Mouse (Mus musculus) kidney, postnatal 0 days (tissue): ENCODE results near the gene Kcnmb1. TPM values are rescaled to one million over a fixed set of nuclear protein-coding genes. Genes with fewer than 3 reads are reported as not detected.

ENCODE experiments used
- ATAC-seq: fragments of 200-750 bp; cut with Nextera tagmentation; replicated peaks from 2 replicates; pipeline ENCODE4 v1.8.0; 2017; ENCODE audit warnings: low read depth, moderate number of reproducible peaks, moderate TSS enrichment, moderate library complexity; ENCODE audit not compliant: low FRiP score
- DNase-seq: peaks from one replicate; pipeline ENCODE4 v3.0.0-alpha.2; 2016; ENCODE audit warnings: low spot score
- H3K27ac ChIP-seq: fragments of 300-500 bp; sonication (generic); 2 replicates; pipeline ENCODE4 v1.5.1; 2014; ENCODE audit warnings: mild to moderate bottlenecking
- H3K27me3 ChIP-seq: fragments of 300-500 bp; sonication (generic); 2 replicates; pipeline ENCODE4 v1.6.1; 2014; ENCODE audit warnings: low read length, mixed read lengths; ENCODE audit not compliant: insufficient read depth
- H3K36me3 ChIP-seq: fragments of 300-500 bp; sonication (generic); 2 replicates; pipeline ENCODE4 v1.6.1; 2014; ENCODE audit warnings: low read length, mixed read lengths; ENCODE audit not compliant: insufficient read depth
- H3K4me1 ChIP-seq: fragments of 300-500 bp; sonication (generic); replicated peaks from 2 replicates; pipeline ENCODE4 v1.6.1; 2014; ENCODE audit warnings: antibody characterized with exemption, low read length, mixed read lengths; ENCODE audit not compliant: insufficient read depth
- H3K4me2 ChIP-seq: fragments of 300-500 bp; sonication (generic); 2 replicates; pipeline ENCODE4 v1.6.1; 2014; ENCODE audit warnings: mild to moderate bottlenecking, low read length, moderate library complexity, mixed read lengths
- H3K4me3 ChIP-seq: fragments of 300-500 bp; sonication (generic); replicated peaks from 2 replicates; pipeline ENCODE4 v1.5.1; 2014; ENCODE audit warnings: low read depth, low read length
- H3K9ac ChIP-seq: fragments of 300-500 bp; sonication (generic); 2 replicates; pipeline ENCODE4 v1.6.1; 2014; ENCODE audit warnings: low read depth, low read length
- H3K9me3 ChIP-seq: fragments of 300-500 bp; sonication (generic); replicated peaks from 2 replicates; pipeline ENCODE4 v1.6.1; 2016; ENCODE audit warnings: low read length, inconsistent platforms, mixed read lengths
- CTCF ChIP-seq: IDR thresholded peaks from 2 replicates; pipeline ENCODE4 v1.5.1; 2016; ENCODE audit warnings: antibody characterized with exemption, low read depth, mild to moderate bottlenecking, moderate library complexity
- WGBS: fragments of 180-500 bp; shearing (Covaris S2); extraction: QIAGEN DNeasy Blood & Tissue Kit; methylation state at CpG from one replicate; pipeline ENCODE4 v1.1.7; 2014; 5-methylcytosine and 5-hydroxymethylcytosine counted together
- polyA plus RNA-seq: library from polyadenylated mRNA; unstranded; fragments of >200 nt; fragmentation: Nextera tagmentation; extraction: Ambion mirVana; gene quantifications from 2 replicates; pipeline ENCODE4 v1.2.1, GENCODE M21; 2015

Kcnmb1 gene
- polyA plus RNA-seq, 1 experiment from 2014 or later = 0.54 TPM

DNA sequence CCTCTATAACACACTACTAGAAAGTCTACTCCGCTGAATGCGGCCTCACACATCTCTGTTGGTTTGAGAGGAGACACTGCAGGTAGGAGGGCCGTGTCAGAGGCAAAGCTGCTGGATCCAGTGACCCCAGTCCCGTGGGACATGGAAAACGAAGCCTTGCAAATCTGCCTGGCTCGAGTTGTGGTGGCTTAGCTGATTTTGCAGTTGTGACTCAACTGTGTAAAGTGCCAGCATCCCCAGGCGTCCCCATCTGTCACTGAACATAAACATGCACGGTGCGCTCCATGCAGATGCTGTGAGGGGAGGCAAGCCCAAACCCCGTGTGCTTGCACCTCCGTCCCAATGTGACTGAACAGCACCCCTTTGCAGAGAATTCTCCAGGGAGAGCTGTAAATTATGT is 33.4 kb upstream of the Kcnmb1 start:
- Histone ChIP-seq H3K4me1 (0 out of 2 replicates have a peak, but pooled peaks cover 5% of the 10 kb centered on the region), H3K27ac (no peak overlapping the region), H3K9me3 (no peaks in the 10 kb centered on the region), H3K9ac (no peak overlapping the region), H3K4me3 (no peak overlapping the region), H3K4me2 (no peak overlapping the region), H3K27me3 (no peaks in the 10 kb centered on the region), H3K36me3 (no peaks in the 10 kb centered on the region)
- ATAC-seq (no peak), DNase-seq (no peak)
- no peak for TF ChIP-seq CTCF
- 68% methylated on average over 11 of the region's 11 CpGs for WGBS

DNA sequence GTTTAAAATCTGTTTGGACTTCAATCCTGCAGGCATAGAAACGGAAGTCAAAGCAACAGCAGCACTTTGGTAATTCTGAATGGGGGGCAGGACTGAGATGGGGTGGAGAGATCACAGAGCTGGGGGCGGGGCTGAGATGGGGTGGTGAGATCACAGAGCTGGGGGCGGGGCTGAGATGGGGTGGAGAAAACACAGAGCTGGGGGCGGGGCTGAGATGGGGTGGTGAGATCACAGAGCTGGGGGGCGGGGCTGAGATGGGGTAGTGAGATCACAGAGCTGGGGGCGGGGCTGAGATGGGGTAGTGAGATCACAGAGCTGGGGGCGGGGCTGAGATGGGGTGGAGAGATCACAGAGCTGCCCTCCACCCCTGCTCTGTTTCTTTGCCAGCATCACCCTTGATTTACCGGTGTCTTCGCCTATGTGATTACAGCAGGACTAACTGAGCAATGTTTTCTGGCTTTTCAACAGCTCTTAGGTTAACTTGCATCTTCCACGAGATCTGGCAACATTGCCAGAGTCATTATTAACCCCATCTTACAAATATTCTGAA is 30.9 kb upstream of the Kcnmb1 start:
- DNase-seq = peak; percentile 67
- peak overlapping the region; percentile 32 for H3K4me2 ChIP-seq
- 14% methylated on average over 10 of the region's 10 CpGs for WGBS

DNA sequence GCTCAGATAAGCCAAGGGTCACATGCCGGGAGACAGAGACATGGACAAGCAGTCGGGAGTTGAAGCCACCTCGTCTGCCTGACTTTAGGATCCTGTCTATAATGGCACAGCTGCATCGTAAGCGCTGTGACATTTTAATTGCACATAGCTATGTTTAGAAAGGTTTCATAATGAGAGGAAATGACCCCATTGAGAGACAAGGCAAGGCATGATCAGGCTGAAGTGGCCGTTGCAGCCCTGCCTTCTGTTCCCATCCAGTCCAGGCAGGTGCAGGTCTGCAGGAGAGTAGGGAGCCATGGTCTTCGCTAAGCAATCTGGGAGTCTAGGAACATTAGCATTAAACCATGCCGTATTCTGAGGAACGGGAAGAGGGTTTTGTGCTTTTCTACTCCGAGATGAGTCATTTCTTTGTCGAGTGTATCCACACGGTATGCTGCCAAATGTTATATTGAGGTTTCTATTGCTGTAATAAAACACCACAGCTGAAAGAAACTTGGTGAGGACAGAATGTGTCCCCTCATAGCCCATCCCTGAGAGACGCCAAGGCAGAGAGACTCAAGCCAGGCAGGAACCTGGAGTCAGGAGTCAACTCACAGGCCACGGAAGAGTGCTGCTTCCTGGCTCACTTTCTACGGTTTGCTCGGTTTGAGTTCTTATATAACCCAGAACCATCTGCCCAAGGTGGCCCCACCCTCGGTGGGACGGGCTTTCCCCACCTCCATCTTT is 30.3 kb upstream of the Kcnmb1 start:
- Histone ChIP-seq H3K27ac (peak overlapping the region; percentile 32), H3K36me3 (no peaks in the 10 kb centered on the region), H3K9ac (no peak overlapping the region), H3K9me3 (no peaks in the 10 kb centered on the region), H3K27me3 (no peaks in the 10 kb centered on the region), H3K4me1 (0 out of 2 replicates have a peak, but pooled peaks cover 5% of the 10 kb centered on the region), H3K4me3 (no peak overlapping the region), H3K4me2 (peak overlapping the region; percentile 32)
- 24% methylated on average over 18 of the region's 18 CpGs for WGBS
- DNase-seq (peak; percentile 81), ATAC-seq (peak; percentile 41; the same call in 1 of the 2 replicates)
- TF ChIP-seq CTCF = no peak

More for the DNA sequence above, 30.9 kb upstream of the Kcnmb1 start:
- no peak overlapping the region for H3K4me3 ChIP-seq
- H3K9me3 ChIP-seq = no peaks in the 10 kb centered on the region
- 0 out of 2 replicates have a peak, but pooled peaks cover 5% of the 10 kb centered on the region for H3K4me1 ChIP-seq
- no peaks in the 10 kb centered on the region for H3K36me3 ChIP-seq
- H3K27ac ChIP-seq = peak overlapping the region; percentile 32; the same call in 1 of the 2 replicates
- H3K9ac ChIP-seq = no peak overlapping the region
- no peaks in the 10 kb centered on the region for H3K27me3 ChIP-seq
- no peak for TF ChIP-seq CTCF
- ATAC-seq = 0 out of 2 replicates have a peak, but pooled peaks have one; percentile 22

DNA sequence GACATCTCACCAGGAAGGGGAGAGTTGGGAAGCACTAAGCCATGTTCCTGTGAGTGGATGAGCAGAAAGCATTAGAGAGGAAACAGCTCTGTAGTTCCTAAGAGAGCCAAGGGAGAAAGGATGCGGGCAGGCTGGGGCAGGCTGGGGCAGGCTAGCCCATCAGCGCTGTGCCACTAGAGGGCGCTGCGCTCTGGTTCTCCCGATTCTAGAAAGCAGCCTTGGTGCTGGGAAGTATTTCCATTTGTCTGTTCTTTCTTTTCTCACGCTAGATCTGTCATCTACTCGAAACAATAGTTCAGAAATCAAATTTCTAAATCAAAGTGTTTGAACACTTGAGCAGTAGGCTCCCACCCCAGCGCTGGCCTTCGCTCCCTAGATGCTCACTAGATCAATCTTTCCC is 28.5 kb upstream of the Kcnmb1 start:
- Histone ChIP-seq H3K27me3 (no peaks in the 10 kb centered on the region), H3K9ac (no peak overlapping the region), H3K36me3 (no peaks in the 10 kb centered on the region), H3K4me2 (no peak overlapping the region), H3K9me3 (no peaks in the 10 kb centered on the region), H3K4me1 (0 out of 2 replicates have a peak, but pooled peaks cover 5% of the 10 kb centered on the region), H3K27ac (no peak overlapping the region), H3K4me3 (no peak overlapping the region)
- TF ChIP-seq CTCF = peak; percentile 34; the same call in 1 of the 2 replicates
- no peak for DNase-seq
- WGBS = 73% methylated on average over 9 of the region's 9 CpGs
- ATAC-seq = no peak

DNA sequence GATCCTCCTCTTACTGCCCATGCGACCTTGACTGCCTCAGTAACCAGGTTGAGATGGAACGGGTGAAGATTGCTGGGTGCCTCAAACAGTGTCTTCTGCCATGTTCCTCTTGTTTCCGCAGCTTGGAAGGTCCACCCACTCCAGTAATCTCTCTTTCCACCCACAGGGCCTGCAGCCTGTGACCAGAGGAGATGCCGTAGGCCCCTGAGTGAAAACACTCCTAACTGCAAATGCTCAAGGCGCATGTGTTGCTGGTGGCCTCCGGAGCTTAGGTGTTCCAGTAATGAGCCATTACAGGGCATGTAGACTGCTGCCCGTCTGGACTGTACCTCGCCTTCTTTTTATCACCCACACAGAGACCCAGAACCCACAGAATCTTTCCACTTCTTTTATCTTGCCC is 25.2 kb upstream of the Kcnmb1 start:
- H3K4me1 ChIP-seq = no peaks in the 10 kb centered on the region
- no peak overlapping the region for H3K4me2 ChIP-seq
- no peaks in the 10 kb centered on the region for H3K9me3 ChIP-seq
- no peaks in the 10 kb centered on the region for H3K36me3 ChIP-seq
- no peak overlapping the region for H3K9ac ChIP-seq
- no peak overlapping the region for H3K4me3 ChIP-seq
- no peak overlapping the region for H3K27ac ChIP-seq
- no peaks in the 10 kb centered on the region for H3K27me3 ChIP-seq
- 75% methylated on average over 8 of the region's 8 CpGs for WGBS
- no peak for TF ChIP-seq CTCF
- ATAC-seq = no peak
- DNase-seq = no peak

DNA sequence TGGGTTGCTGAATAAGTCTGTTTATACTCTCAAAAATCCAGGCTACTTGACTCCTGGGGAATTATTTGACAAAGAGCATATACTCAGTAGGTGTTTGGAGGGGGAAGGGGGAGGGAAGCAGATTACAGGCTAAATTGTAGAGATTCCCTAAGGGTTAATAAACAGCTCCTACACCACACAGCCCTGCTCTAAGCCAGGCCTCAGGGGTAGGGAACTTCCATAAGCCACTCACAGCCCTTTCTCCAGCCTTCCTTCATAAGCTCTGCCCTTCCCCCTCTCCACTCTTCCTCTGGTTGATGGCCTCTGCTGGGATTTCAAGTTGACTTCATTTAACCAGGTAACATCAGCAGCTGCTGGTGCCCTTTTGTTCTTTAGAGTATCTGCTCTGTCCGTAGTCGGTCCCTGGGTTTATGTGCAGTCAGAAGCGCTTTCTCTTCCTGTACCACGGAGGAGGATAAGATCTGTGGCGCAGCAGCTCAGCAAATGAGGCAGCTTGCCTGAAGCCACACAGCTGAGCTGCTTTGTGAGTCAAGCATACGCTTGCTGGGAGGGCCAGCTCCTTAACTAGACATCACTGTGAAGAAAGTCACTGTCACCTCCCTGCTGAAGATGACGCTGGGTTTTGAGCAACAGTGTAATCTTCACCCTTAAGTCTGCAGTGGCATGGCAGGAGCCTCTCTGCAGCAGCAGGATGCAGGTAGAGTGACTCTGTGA is 24.1 kb upstream of the Kcnmb1 start:
- ATAC-seq (no peak), DNase-seq (no peak)
- WGBS = 43% methylated on average over 7 of the region's 7 CpGs
- Histone ChIP-seq H3K4me3 (no peak overlapping the region), H3K4me1 (no peaks in the 10 kb centered on the region), H3K4me2 (no peak overlapping the region), H3K9me3 (no peaks in the 10 kb centered on the region), H3K36me3 (no peaks in the 10 kb centered on the region), H3K27me3 (no peaks in the 10 kb centered on the region), H3K9ac (no peak overlapping the region), H3K27ac (no peak overlapping the region)
- TF ChIP-seq CTCF = no peak
